Mouse (Mus musculus): Measurements from ENCODE around the gene Stra6. TPM values are rescaled to one million over a fixed set of nuclear protein-coding genes. Genes with fewer than 3 reads are reported as not detected.

The Stra6 gene
- not detected in 2 replicates for total RNA-seq (2015; ENCODE audit: low replicate concordance)
- total RNA-seq (2017; ENCODE audit: low replicate concordance): not detected in 2 replicates

DNA sequence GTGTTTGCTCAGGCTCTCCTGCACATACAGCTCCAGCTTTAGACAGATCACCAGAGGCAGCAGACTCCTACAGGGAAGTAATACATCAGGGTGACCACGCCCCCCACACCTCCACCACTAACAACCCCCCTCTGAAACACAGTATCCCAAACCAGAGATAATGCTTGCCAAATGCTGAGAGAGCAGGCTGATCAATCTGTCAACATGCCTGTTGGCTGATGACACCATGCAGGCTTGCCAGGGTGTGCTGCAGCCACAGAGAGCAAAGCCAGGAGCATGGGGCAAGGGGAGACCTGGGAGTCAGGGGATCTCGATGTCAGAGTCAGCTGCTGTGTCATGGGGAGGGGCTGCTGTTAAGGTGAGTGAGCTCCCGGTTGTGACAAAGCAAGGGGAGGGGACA, at the start of gene Stra6:
TSS of gene Stra6 (plus strand) at position 258 of the 400 bp plus-strand sequence.
- ATAC-seq (replicated peaks; ENCODE audit: low FRiP score, poor library complexity, severe bottlenecking): no peak

DNA sequence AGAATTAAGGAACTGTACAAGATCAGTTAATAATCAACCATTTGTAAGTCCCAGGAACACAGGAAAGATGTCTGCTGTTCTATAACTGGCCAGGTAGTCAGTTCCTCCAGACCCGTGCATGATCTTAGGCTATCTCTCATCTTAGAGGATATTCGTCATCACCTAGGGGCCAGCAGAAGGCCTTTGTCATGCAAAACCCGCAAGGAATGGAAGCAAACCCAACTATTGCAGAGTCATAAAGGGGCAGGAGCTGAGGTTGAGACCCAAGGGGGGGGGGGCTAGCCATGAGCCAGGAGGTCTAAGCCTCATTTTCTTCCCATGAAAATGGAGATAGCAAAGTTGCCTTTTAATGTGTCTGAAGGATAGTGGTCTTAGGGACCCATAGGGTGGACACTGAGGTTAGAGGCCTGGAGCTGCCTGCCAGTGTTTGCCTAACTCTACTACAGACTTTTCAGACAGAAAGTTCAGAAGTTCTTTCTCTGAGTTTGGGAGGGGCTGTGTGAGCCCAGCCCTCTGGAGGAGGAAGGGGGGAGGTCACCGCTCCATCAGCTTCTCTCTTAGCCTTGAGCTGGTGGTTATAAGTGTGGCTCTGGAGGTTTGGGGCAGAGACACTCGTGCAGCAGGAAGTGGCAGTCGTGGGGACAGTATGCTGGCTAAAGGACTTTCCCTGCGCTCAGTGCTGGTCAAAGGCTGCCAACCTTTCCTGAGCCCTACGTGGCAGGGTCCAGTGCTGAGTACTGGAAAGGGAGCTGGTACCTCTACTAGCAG, 49.0 kb upstream of the Stra6 start:
- no peak for ATAC-seq (replicated peaks; ENCODE audit: low FRiP score, poor library complexity, severe bottlenecking)

DNA sequence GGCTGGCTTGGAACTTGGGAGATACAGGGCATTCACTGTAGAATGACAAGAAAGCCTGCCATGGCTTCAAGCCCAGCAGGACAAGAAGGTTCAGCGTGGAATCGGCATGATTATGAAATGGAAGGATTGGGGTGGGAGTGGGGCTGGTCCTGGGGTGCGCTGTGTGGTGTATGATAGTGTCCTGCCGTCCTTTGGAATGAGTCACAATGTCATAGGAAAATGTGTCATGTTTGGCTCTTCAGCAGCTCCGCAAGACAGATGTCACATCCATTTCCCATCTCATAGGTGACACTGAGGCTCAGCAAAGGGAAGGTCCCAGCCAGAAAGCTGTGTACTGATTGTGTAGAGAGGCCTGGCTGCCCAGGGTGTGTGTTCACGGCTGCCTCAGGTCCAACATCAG, 47.7 kb upstream of the Stra6 start:
- ATAC-seq (replicated peaks; ENCODE audit: low FRiP score, poor library complexity, severe bottlenecking): no peak

DNA sequence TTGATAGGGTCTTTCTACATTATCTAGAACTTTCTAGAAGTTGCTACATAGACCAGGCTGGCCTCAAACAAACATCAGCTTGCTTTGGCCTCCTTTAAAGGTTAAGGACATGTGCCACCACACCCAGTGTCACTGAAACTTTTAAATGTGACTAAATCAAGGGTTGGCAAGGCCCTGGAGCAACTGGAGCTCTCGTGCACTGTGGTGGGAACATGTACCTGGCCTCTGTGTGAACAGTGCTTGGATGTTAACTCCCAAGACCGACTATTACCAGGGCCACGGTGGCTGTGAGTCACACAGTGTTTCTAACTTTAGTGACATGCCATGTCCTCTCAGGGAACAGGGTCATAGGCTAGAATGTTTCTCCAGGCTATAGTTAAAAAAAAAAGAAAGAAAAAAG, 46.6 kb upstream of the Stra6 start:
- ATAC-seq (replicated peaks; ENCODE audit: low FRiP score, poor library complexity, severe bottlenecking): no peak

DNA sequence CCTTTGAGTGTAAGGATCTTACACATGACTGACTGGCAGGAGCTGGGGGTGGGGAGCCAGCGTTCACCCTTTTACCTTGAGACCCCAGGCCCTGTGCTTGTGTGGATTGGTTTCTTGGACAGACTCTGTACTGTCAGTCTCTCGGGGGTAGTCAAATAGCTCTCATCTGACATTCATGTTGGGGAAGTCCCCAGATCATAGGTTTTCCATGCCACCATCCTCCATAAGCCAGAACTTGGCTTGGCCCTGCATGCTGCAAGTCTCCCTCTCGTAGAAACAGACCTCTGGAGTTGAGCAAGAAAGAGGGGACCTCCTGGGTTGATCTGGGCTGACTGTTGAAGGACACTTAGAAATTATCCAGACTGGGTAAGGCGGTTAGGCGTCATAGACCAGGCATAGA, 45.2 kb upstream of the Stra6 start:
- no peak for ATAC-seq (replicated peaks; ENCODE audit: low FRiP score, poor library complexity, severe bottlenecking)

DNA sequence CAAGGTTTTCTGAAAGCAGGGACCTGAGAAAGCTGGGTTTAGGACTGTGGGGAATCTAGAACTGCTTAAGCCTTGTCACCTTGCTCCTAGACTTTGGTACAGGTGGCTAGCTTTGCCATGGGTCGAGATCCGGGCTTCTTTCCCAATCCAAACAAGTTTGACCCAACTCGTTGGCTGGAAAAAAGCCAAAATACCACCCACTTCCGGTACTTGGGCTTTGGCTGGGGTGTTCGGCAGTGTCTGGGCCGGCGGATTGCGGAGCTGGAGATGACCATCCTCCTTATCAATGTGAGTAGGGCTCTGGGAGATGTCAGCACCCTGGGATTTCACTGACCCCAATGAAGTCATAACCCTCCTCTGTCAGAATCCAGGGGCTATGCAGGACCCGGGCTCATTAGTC, 37.6 kb upstream of the Stra6 start:
- no peak for ATAC-seq (replicated peaks; ENCODE audit: low FRiP score, poor library complexity, severe bottlenecking)

DNA sequence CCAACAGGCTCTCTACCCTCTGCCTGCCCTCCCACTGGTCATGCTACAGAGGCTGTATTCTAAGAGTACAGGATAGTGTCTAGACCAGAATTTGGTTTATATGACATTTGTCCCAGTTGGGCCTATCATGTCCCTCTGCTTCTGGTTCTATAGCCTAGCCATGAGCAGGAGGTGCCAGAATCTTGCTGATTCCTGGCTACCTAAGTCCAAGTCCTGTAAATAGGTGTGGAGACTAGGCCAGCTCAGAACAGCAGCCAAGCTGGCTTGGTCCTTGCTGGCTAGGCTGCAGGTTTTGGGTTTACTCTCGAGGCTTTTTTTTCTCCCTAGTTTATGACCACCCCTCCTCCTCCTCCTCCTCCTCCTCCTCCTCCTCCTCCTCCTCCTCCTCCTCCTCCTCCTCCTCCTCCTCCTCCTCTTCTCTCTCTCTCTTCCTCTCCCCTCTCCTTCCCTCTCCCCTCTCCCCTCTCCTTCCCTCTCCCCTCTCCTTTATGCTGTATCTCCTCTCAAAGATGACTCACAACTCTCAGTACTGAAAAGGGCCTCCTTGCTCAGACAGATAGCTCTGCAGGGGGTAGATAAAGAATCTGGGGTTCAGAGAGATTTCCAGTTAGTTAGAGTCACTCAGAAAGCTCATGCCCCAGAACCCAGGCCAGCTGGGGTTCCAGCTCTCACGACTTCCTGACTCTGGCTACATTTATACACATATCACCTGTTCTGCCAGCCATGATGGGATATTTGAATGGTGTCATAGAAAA, 36.0 kb upstream of the Stra6 start:
- no peak for ATAC-seq (replicated peaks; ENCODE audit: low FRiP score, poor library complexity, severe bottlenecking)

DNA sequence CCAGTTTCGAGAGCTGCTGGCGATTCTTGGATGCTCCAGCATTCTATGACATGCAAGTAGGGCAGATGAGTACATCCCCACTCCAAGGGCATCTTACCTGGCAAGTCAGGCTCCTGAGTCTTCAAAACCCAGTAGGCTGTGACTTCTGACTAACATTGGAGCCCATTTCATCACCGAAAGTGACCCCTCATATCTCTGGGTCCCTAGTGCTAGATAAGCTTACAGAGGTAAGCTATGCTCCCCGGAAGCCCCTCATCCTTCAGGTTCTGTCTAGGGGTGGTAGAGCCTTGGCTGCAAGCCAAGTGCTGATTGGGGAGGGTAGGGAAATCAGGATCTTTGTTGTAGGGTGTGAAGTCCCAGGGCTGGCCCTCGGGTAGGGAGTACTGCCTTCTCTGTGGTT, 34.7 kb upstream of the Stra6 start:
- ATAC-seq (replicated peaks; ENCODE audit: low FRiP score, poor library complexity, severe bottlenecking): no peak

DNA sequence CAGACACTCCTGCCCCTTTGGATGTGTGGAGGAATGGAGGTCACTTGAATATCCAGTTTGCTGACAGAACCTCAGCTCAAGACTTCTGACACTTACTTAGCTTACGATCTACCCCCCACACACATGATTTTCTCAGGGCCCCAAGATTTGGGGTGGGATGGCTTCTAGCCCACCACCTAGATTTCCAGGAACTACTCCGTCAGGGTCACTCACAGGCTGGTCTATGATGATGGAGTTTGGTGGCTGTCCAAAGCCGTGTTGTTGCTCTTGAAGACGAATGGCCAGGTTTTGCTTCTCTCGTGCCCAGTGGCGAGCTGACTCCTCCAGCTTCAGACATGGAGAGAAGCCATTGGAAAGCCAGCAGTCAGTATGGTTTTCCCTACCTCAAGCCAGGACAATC, 34.0 kb upstream of the Stra6 start:
- no peak for ATAC-seq (replicated peaks; ENCODE audit: low FRiP score, poor library complexity, severe bottlenecking)

DNA sequence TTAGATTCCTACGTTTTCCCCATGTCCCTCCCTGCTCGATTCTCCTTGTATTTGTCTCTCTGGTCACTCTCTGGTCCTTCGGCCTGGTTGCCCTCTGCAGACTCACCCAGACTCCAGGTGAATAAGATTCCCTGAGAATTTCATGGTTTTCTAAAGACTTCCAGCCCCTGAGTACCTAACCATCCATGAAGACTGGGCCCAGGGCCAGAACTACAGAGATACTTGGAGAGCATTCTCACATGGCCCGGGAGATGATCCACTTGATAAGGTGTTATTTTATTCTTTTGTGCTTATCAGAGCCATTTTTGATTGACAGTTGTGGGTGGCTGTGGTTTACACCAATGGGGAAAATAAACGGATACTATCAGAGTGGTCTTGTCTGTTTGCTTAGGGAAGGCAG, 31.7 kb upstream of the Stra6 start:
- no peak for ATAC-seq (replicated peaks; ENCODE audit: low FRiP score, poor library complexity, severe bottlenecking)

DNA sequence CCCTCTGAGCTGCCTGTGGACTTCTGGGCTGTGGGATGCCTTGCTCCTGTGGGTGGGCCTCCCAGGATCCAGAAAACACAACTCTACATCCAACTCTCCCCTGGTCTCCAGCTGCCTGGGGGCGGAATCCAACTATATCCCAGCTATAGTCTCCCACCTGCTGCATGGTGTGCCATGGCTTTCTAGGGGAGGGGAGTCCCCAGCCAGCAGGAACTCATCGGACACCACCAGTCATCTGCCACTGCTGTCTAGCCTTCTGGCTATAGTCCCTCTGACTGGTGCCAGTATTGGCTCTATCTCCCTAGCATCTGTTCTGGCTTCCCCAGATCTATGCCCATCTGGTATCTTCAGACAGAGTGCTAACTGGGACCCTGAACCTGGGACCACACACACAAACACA, 28.1 kb upstream of the Stra6 start:
- no peak for ATAC-seq (replicated peaks; ENCODE audit: low FRiP score, poor library complexity, severe bottlenecking)

DNA sequence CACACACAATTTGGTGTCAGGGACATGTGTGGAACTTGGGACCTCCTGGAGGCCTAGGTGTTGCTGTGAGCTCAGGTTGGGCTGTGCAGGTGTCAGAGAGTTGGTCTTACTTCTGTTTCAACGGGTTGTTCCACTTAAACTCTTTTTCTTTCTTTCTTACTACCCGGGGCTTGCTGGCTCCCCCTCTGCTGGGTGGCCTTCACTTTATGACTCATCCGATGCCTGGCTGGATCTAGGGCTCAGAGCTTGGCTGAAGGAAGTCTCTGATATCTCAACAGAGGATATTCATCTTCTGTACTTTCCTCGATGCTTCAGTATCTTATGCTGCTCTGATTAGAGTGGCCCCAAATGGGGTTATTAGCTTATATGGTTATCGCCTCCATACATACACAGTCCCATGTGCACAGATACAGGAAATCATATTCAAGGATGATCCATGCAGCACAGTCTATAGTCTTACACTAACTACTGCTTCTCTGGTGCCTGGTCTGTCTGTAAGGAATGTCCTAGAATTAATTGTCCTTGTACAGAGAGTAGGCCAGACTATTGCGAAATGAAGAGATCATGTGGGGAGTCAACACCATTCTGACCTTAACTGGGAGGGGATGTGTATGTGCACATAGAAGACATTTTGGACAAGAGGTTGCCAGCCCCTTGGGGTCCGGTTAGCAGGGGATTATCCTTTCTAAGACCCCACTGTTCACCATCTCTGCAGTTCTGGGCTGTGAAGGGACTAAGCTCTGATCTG, 27.5 kb upstream of the Stra6 start:
- no peak for ATAC-seq (replicated peaks; ENCODE audit: low FRiP score, poor library complexity, severe bottlenecking)

DNA sequence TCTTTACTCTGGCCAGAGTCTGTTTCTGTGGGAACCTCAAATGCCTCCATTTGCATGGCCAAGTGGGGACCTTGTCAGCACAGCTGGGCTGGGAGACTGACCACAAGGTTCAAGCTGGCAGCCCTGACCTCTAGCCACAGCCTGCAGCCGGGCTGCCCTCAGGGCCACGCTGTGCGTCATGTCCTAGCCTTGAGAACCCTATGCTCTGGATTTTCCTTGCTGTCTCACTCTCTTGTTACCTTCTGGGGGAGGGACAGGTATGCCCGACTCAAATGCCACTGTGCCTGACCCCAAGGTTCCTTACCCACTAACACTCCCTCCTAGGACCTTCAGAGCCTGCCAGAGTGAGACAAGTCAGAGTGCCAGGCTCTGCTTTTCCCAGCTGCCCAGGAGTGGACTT, 26.6 kb upstream of the Stra6 start:
- ATAC-seq (replicated peaks; ENCODE audit: low FRiP score, poor library complexity, severe bottlenecking): no peak

DNA sequence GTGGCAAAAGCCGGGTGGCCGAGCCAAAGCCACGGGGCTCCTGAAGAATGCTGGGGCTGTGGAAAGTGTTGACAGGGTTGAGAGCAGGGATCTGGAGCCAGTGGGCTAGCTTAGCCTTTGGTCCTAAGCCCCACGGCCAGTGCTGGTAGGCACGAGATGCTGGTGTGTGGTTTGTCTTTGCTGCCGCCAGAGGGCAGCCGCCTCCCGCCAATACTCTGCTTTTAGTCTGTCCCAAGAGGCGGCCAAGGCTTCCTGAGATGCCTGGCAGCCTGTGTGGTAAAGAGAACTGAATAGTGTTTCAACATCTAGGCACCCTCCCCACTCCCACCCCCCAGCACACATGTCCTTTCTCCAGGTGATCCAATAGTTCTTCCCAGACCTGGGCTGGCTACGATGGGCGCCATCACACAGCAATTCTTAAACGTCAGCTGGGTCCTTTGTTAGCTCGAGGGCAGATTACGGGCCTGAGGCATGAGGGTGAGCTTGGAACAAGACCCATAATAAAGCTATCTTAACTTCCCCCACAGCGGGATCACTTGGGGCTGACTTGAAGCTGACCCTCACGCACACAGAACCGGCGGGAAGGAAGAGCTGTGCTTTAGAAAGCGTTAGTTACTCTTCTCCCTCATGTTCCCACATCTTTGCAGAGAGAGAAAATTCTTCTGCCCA, 25.0 kb upstream of the Stra6 start:
- peak; percentile 66 for ATAC-seq (replicated peaks; ENCODE audit: low FRiP score, poor library complexity, severe bottlenecking)

DNA sequence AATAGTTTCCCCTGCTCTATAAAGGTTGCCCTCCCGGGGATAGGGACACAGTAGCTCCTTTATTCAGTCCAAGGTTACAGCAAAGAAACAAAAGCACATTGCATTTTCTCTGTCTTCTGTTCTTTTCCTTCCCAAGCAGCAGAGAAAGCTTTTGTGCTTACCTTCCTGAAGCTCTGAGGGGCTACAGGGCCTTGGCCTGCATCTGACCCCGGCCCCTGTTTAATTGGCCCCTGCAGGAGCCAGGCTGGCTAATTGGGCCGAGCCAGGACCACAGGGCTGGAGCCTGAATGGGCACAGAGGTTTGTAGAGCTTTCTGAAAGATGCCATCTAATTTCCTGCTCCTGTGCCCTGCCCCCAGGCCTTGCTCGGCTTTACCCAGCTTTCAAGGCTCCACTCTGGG, 22.6 kb upstream of the Stra6 start:
- no peak for ATAC-seq (replicated peaks; ENCODE audit: low FRiP score, poor library complexity, severe bottlenecking)

DNA sequence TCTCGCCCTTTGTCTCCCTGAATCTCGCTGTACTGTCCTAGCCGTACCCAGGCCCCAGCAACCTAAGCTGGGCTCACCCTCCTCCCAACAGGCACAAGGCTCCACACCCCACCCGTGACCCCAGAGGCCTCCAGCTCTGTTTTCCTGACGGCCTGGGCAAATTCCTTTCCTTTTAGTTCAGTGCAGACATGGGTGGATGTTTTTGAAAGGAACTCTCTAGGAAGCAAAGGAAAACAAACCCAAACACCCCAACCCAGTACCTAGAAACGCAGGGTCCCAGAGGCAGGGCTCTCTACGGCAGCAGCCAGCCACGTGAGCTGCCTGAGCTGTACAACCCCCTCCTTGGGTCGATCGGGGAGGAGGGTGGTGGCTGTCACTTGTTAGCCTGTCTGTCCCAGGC, 21.2 kb upstream of the Stra6 start:
- ATAC-seq (replicated peaks; ENCODE audit: low FRiP score, poor library complexity, severe bottlenecking): no peak

DNA sequence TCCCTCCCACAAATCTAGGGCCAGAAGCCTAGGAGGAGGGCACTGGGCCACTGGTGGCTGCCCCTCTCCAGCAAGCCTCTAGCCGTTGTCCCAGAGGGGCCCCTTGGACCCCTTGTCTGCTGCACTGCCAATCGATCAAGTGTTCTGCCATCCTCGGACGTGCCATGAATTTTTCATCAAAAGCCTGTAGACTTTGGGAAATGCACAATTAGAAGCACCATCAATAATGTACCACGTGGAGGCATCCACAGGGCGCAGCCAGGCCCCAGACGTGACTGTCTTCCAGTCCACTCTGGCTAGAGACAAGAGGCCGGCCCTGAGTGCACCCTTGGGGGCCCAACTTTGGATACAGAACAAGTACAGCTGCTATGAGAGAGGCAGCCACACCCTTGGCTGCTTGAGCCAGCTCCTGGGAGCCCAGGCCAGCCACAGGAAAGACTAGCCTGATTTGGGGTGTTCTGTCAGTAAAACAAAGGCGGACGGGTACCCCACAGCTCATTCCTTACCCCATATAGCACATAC, 20.0 kb upstream of the Stra6 start:
- no peak for ATAC-seq (replicated peaks; ENCODE audit: low FRiP score, poor library complexity, severe bottlenecking)

DNA sequence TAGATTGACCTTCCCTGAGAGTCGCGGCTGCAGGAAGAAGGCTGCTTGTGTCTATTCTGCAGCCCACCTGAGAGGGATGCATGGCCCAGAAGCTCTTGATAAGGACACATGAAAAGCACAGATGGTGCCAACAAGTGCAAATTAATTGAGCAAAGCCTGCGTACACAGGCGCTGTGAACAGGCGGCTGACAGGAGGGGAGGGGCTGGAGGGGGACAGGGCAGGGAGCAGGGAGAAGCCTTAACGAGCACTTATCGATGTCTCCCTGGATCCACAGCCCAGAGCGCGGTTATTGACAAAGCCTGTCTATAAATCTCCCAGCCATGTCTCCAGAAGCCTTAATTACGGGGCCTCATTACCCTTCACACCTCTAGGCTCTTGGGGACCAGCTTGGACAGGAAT, 18.8 kb upstream of the Stra6 start:
- ATAC-seq (replicated peaks; ENCODE audit: low FRiP score, poor library complexity, severe bottlenecking): no peak

DNA sequence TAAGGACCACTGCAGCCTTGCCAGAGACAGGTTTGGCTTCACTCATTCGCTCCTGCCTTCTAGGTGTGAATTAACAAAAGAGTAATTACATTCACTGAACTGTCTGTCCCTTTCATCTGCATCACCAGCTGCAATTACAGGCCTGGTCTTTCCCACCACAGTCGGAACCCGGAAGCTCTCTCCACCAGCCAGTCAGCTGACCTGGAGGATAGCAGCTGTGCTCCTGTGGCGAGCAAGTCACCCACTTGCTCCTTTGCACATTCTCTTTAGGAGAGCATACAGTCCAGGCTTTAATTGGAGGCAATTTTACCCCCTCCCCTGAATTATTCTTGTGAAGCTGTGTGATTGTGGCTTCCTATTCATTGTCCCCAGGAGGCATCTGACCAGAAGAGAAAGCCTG, 17.9 kb upstream of the Stra6 start:
- ATAC-seq (replicated peaks; ENCODE audit: low FRiP score, poor library complexity, severe bottlenecking): no peak

DNA sequence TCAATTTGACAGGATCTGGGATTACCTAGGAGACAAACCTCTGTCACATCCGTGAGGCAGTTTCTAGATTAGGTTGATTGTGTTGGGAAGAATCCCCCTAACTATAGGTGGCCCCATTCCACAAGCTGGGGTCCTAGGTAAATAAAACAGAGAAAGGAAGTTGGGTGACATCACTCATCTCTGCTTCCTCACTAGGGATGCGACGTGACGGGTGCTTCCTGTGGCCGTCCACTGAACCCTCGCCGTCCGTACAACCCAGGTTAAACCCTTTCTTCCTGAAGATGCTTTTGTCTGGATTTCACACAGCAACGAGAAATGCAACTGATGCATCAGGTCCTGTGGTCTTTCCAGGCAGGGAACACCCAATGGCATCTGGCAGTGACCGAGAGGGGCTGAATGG, 16.5 kb upstream of the Stra6 start:
- ATAC-seq (replicated peaks; ENCODE audit: low FRiP score, poor library complexity, severe bottlenecking): no peak

All from erythroid progenitor cell, adult 5-6 weeks (primary cell).